Mouse (Mus musculus) forebrain, postnatal 0 days (tissue): Measurements from ENCODE around the gene Lcn9. TPM values are rescaled to one million over a fixed set of nuclear protein-coding genes. Genes with fewer than 3 reads are reported as not detected.
A peak's percentile ranks its signal among the peaks of the same experiment; 100 is the strongest.

Experiments used
- ATAC-seq: fragments of 200-750 bp; cut with Nextera tagmentation; 2 replicates; pipeline ENCODE4 v1.8.0; 2017; ENCODE audit warnings: mild to moderate bottlenecking, moderate library complexity
- DNase-seq: peaks from one replicate; pipeline ENCODE4 v3.0.0-alpha.2; 2015
- H3K27ac ChIP-seq: fragments of 300-500 bp; sonication (generic); 2 replicates; pipeline ENCODE4 v1.5.1; 2014; ENCODE audit warnings: low read depth, mild to moderate bottlenecking, antibody characterized with exemption, low read length, moderate library complexity, mixed read lengths
- H3K27me3 ChIP-seq: fragments of 300-500 bp; sonication (generic); 2 replicates; pipeline ENCODE4 v1.6.1; 2014; ENCODE audit warnings: mild to moderate bottlenecking, low read length, mixed read lengths; ENCODE audit not compliant: insufficient read depth
- H3K36me3 ChIP-seq: fragments of 300-500 bp; sonication (generic); 2 replicates; pipeline ENCODE4 v1.6.1; 2014; ENCODE audit warnings: mild to moderate bottlenecking, moderate library complexity; ENCODE audit not compliant: insufficient read depth
- H3K4me1 ChIP-seq: fragments of 300-500 bp; sonication (generic); 2 replicates; pipeline ENCODE4 v1.6.1; 2014; ENCODE audit warnings: antibody characterized with exemption; ENCODE audit not compliant: insufficient read depth
- H3K4me2 ChIP-seq: fragments of 300-500 bp; sonication (generic); 2 replicates; pipeline ENCODE4 v1.6.1; 2014; ENCODE audit warnings: low read depth, mild to moderate bottlenecking, moderate library complexity
- H3K4me3 ChIP-seq: fragments of 300-500 bp; sonication (generic); 2 replicates; pipeline ENCODE4 v1.5.1; 2014; ENCODE audit warnings: low read depth, low read length, mixed read lengths
- H3K9ac ChIP-seq: fragments of 300-500 bp; sonication (generic); 2 replicates; pipeline ENCODE4 v1.6.1; 2014; ENCODE audit warnings: mild to moderate bottlenecking
- H3K9me3 ChIP-seq: fragments of 300-500 bp; sonication (generic); 2 replicates; pipeline ENCODE4 v1.6.1; 2016; ENCODE audit warnings: low read length
- CTCF ChIP-seq: sonication (generic); IDR thresholded peaks from 2 replicates; pipeline ENCODE4 v1.5.1; 2016; ENCODE audit warnings: antibody characterized with exemption, control low read depth, low read depth
- WGBS: fragments of 180-500 bp; shearing (Covaris S2); extraction: QIAGEN DNeasy Blood & Tissue Kit; methylation state at CpG from one replicate; pipeline ENCODE4 v1.1.7; 2014; 5-methylcytosine and 5-hydroxymethylcytosine counted together
- polyA plus RNA-seq: library from polyadenylated mRNA; unstranded; fragments of >200 nt; fragmentation: Nextera tagmentation; extraction: Ambion mirVana; gene quantifications from 2 replicates; pipeline ENCODE4 v1.2.1, GENCODE M21; 2015
- total RNA-seq: library from RNA; depleted of rRNA; stranded (reverse); fragments of >200 nt; gene quantifications from 2 replicates; pipeline ENCODE4 v1.2.3, GENCODE M21; 2014

The Lcn9 gene
- total and polyA plus RNA-seq, 2 experiments from 2014 or later = not detected

GRCm38 (mm10) chr2:25846516-25846915 lies 23.6 kb downstream of the Lcn9 start:
- Histone ChIP-seq H3K36me3 (no peaks in the 10 kb centered on the region), H3K27me3 (no peaks in the 10 kb centered on the region), H3K27ac (no peak overlapping the region), H3K4me3 (no peak overlapping the region), H3K4me2 (no peak overlapping the region), H3K9me3 (no peaks in the 10 kb centered on the region), H3K4me1 (no peaks in the 10 kb centered on the region), H3K9ac (no peak overlapping the region)
- WGBS = 60% methylated on average over 8 of the region's 8 CpGs
- no peak for TF ChIP-seq CTCF
- no peak for DNase-seq
- no peak for ATAC-seq

- H3K27ac ChIP-seq = no peak within 1 kb of the TSS
- WGBS = 90% methylated on average over 16 of the region's 16 CpGs
- no peak for ATAC-seq
- H3K9ac ChIP-seq = no peak within 1 kb of the TSS
- no peak for TF ChIP-seq CTCF
- H3K27me3 ChIP-seq = no peaks in the 10 kb centered on the region
- no peak for DNase-seq
- H3K4me2 ChIP-seq = no peak within 1 kb of the TSS
- no peak within 1 kb of the TSS for H3K4me3 ChIP-seq
- H3K4me1 ChIP-seq = no peaks in the 10 kb centered on the region
- no peaks in the 10 kb centered on the region for H3K9me3 ChIP-seq
- H3K36me3 ChIP-seq = no peaks in the 10 kb centered on the region
Observed at GRCm38 (mm10) chr2:25847226-25847625, 24.3 kb downstream of the Lcn9 start, which contains the start of gene Sohlh1. Gene Sohlh1 (minus strand): TSS chr2:25847248.

GRCm38 (mm10) chr2:25850330-25850729 lies 27.4 kb downstream of the Lcn9 start:
- Histone ChIP-seq H3K27me3 (no peaks in the 10 kb centered on the region), H3K9ac (no peak overlapping the region), H3K4me2 (no peak overlapping the region), H3K4me3 (no peak overlapping the region), H3K4me1 (no peaks in the 10 kb centered on the region), H3K9me3 (no peaks in the 10 kb centered on the region), H3K36me3 (no peaks in the 10 kb centered on the region), H3K27ac (no peak overlapping the region)
- DNase-seq (peak; percentile 17), ATAC-seq (no peak)
- peak; percentile 66 for TF ChIP-seq CTCF
- WGBS = 17% methylated on average over 4 of the region's 4 CpGs

- Histone ChIP-seq H3K4me3 (no peak overlapping the region), H3K4me2 (no peak overlapping the region), H3K27ac (no peak overlapping the region), H3K4me1 (no peaks in the 10 kb centered on the region), H3K27me3 (no peaks in the 10 kb centered on the region), H3K9me3 (no peaks in the 10 kb centered on the region), H3K9ac (no peak overlapping the region), H3K36me3 (no peaks in the 10 kb centered on the region)
- ATAC-seq (peak; percentile 80), DNase-seq (peak; percentile 30)
- no peak for TF ChIP-seq CTCF
- 33% methylated on average over 3 of the region's 3 CpGs for WGBS
Observed at GRCm38 (mm10) chr2:25852626-25853025, 29.7 kb downstream of the Lcn9 start.

GRCm38 (mm10) chr2:25853998-25854397 lies 31.0 kb downstream of the Lcn9 start:
- Histone ChIP-seq H3K27me3 (no peaks in the 10 kb centered on the region), H3K4me1 (no peaks in the 10 kb centered on the region), H3K4me2 (no peak overlapping the region), H3K9me3 (no peaks in the 10 kb centered on the region), H3K27ac (no peak overlapping the region), H3K9ac (no peak overlapping the region), H3K36me3 (no peaks in the 10 kb centered on the region), H3K4me3 (no peak overlapping the region)
- no peak for TF ChIP-seq CTCF
- ATAC-seq (no peak), DNase-seq (no peak)
- 81% methylated on average over 5 of the region's 5 CpGs for WGBS

GRCm38 (mm10) chr2:25859891-25860290 lies 36.9 kb downstream of the Lcn9 start:
- H3K27me3 ChIP-seq = 0 out of 2 replicates have a peak, but pooled peaks cover 4% of the 10 kb centered on the region
- 93% methylated on average over 3 of the region's 3 CpGs for WGBS

GRCm38 (mm10) chr2:25862038-25862437 lies 39.1 kb downstream of the Lcn9 start:
- no peak overlapping the region for H3K27ac ChIP-seq
- H3K27me3 ChIP-seq = 0 out of 2 replicates have a peak, but pooled peaks cover 8% of the 10 kb centered on the region
- H3K4me2 ChIP-seq = no peak overlapping the region
- no peak overlapping the region for H3K4me3 ChIP-seq
- 0 out of 2 replicates have a peak, but pooled peaks cover 5% of the 10 kb centered on the region for H3K4me1 ChIP-seq
- no peak overlapping the region for H3K9ac ChIP-seq
- TF ChIP-seq CTCF = no peak
- H3K9me3 ChIP-seq = no peaks in the 10 kb centered on the region
- H3K36me3 ChIP-seq = no peaks in the 10 kb centered on the region
- 71% methylated on average over 2 of the region's 2 CpGs for WGBS
- ATAC-seq (no peak), DNase-seq (no peak)

More at GRCm38 (mm10) chr2:25859891-25860290, 36.9 kb downstream of the Lcn9 start:
- Histone ChIP-seq H3K9ac (no peak overlapping the region), H3K4me1 (0 out of 2 replicates have a peak, but pooled peaks cover 5% of the 10 kb centered on the region), H3K9me3 (no peaks in the 10 kb centered on the region), H3K4me2 (no peak overlapping the region), H3K4me3 (no peak overlapping the region), H3K27ac (no peak overlapping the region), H3K36me3 (no peaks in the 10 kb centered on the region)
- ATAC-seq (no peak), DNase-seq (no peak)
- no peak for TF ChIP-seq CTCF
